Mouse (Mus musculus): Measurements from ENCODE around the gene Gm9048. TPM values are rescaled to one million over a fixed set of nuclear protein-coding genes. Genes with fewer than 3 reads are reported as not detected.
"Not testable (repeated sequence)": the region's sequence is repeated elsewhere in the genome, so short reads cannot be mapped to it uniquely, and the experiment has no call there.

Gene Gm9048
- total and polyA plus RNA-seq, 3 experiments, result not detected

GRCm38 (mm10) chr10:118326869-118327268, 21.6 kb downstream of the Gm9048 start, which contains the start of gene Gm9040:
Gene Gm9040, minus strand, starts transcription at chr10:118326969.
- H3K9ac ChIP-seq (ENCODE audit: insufficient read depth, low read depth); H3K9me3 ChIP-seq (replicated peaks; ENCODE audit: low read length); H3K27ac ChIP-seq (ENCODE audit: insufficient read depth, low read depth); in situ Hi-C loops (cut with MboI; ENCODE audit: low pct_ligation_motif_present, low pct_unique_long_range_greater_than_20kb, low sequenced_read_pairs); DNase-seq (ENCODE audit: extremely low read depth); H3K79me2 ChIP-seq (replicated peaks; ENCODE audit: control insufficient read depth, extremely low read depth, insufficient read depth, poor library complexity, severe bottlenecking); H3K4me3 ChIP-seq (replicated peaks in 1 of 3; ENCODE audit: low read depth in 2 of 3, low read length in 2 of 3, poor library complexity in 1 of 3); H3K4me2 ChIP-seq (ENCODE audit: insufficient read depth, low read depth, poor library complexity, severe bottlenecking); H3K4me1 ChIP-seq (ENCODE audit: control insufficient read depth in 1 of 2, insufficient read depth in 2 of 2); dilution Hi-C loops (cut with MboI; ENCODE audit: extremely low pct_ligation_motif_present, extremely low pct_unique_long_range_greater_than_20kb, low sequenced_read_pairs); H3K36me3 ChIP-seq (replicated peaks in 1 of 2; ENCODE audit: control insufficient read depth in 1 of 2, insufficient read depth in 1 of 2, low read length in 1 of 2); H3K27me3 ChIP-seq (replicated peaks): not testable (repeated sequence)

- Histone ChIP-seq H3K27me3 (replicated peaks) (no peaks in the 10 kb centered on the region), H3K4me1 (ENCODE audit: control insufficient read depth in 1 of 2, insufficient read depth in 2 of 2) (no peaks in the 10 kb centered on the region), H3K4me3 (replicated peaks in 1 of 3; ENCODE audit: low read depth in 2 of 3, low read length in 2 of 3, poor library complexity in 1 of 3) (no peak overlapping the region), H3K9me3 (replicated peaks; ENCODE audit: low read length) (no peaks in the 10 kb centered on the region), H3K4me2 (ENCODE audit: insufficient read depth, low read depth, poor library complexity, severe bottlenecking) (no peak overlapping the region), H3K79me2 (replicated peaks; ENCODE audit: control insufficient read depth, extremely low read depth, insufficient read depth, poor library complexity, severe bottlenecking) (no peaks in the 10 kb centered on the region), H3K36me3 (replicated peaks in 1 of 2; ENCODE audit: control insufficient read depth in 1 of 2, insufficient read depth in 1 of 2, low read length in 1 of 2) (no peaks in the 10 kb centered on the region), H3K9ac (ENCODE audit: insufficient read depth, low read depth) (no peak overlapping the region), H3K27ac (ENCODE audit: insufficient read depth, low read depth) (no peak overlapping the region)
- in situ Hi-C loops (cut with MboI; ENCODE audit: low pct_ligation_motif_present, low pct_unique_long_range_greater_than_20kb, low sequenced_read_pairs) (no loop called here), dilution Hi-C loops (cut with MboI; ENCODE audit: extremely low pct_ligation_motif_present, extremely low pct_unique_long_range_greater_than_20kb, low sequenced_read_pairs) (no loop called here)
- DNase-seq (ENCODE audit: extremely low read depth), result peak; percentile 2
- no peak for TF ChIP-seq ZC3H11A (IDR thresholded peaks at IDR 0.05; ENCODE audit: low read depth, low read length)
- TF ChIP-seq JUND (conservative IDR thresholded peaks at IDR 0.05; ENCODE audit: low read depth, low read length), result no peak
- no peak for TF ChIP-seq POLR2A (IDR thresholded peaks at IDR 0.05; ENCODE audit: low read depth, low read length)
- TF ChIP-seq TCF12 (IDR thresholded peaks at IDR 0.05; ENCODE audit: low read depth, low read length), result no peak
- no peak for TF ChIP-seq PAX5 (IDR thresholded peaks at IDR 0.05; ENCODE audit: low read length)
- TF ChIP-seq CHD2 (IDR thresholded peaks at IDR 0.05; ENCODE audit: low read length), result no peak
- TF ChIP-seq ZKSCAN1 (IDR thresholded peaks at IDR 0.05; ENCODE audit: borderline replicate concordance, low read depth, low read length), result no peak
- TF ChIP-seq UBTF (IDR thresholded peaks at IDR 0.05; ENCODE audit: low read depth, low read length), result no peak
- TF ChIP-seq MYC (IDR thresholded peaks at IDR 0.05; ENCODE audit: low read depth, low read length), result no peak
- TF ChIP-seq MAZ (IDR thresholded peaks at IDR 0.05; ENCODE audit: low read depth, low read length), result no peak
- TF ChIP-seq MEF2A (IDR thresholded peaks at IDR 0.05; ENCODE audit: borderline replicate concordance, low read depth, low read length), result no peak
- no peak for TF ChIP-seq USF2 (conservative IDR thresholded peaks at IDR 0.05; ENCODE audit: low read depth, low read length)
- no peak for TF ChIP-seq ZNF384 (IDR thresholded peaks at IDR 0.05; ENCODE audit: low read depth, low read length)
- TF ChIP-seq RAD21 (IDR thresholded peaks at IDR 0.05; ENCODE audit: low read depth, low read length), result no peak
- no peak for TF ChIP-seq BHLHE40 (IDR thresholded peaks at IDR 0.05; ENCODE audit: low read depth, low read length)
- TF ChIP-seq JUN (IDR thresholded peaks at IDR 0.05; ENCODE audit: insufficient read depth, low read depth, low read length), result no peak
Measured at GRCm38 (mm10) chr10:118319024-118319423, 29.5 kb downstream of the Gm9048 start.

GRCm38 (mm10) chr10:118302133-118302532, 46.3 kb downstream of the Gm9048 start:
- H3K9me3 ChIP-seq (replicated peaks; ENCODE audit: low read length); H3K27ac ChIP-seq (ENCODE audit: insufficient read depth, low read depth); H3K9ac ChIP-seq (ENCODE audit: insufficient read depth, low read depth); H3K36me3 ChIP-seq (replicated peaks in 1 of 2; ENCODE audit: control insufficient read depth in 1 of 2, insufficient read depth in 1 of 2, low read length in 1 of 2); H3K4me1 ChIP-seq (ENCODE audit: control insufficient read depth in 1 of 2, insufficient read depth in 2 of 2); H3K27me3 ChIP-seq (replicated peaks); H3K4me3 ChIP-seq (replicated peaks in 1 of 3; ENCODE audit: low read depth in 2 of 3, low read length in 2 of 3, poor library complexity in 1 of 3); dilution Hi-C loops (cut with MboI; ENCODE audit: extremely low pct_ligation_motif_present, extremely low pct_unique_long_range_greater_than_20kb, low sequenced_read_pairs); in situ Hi-C loops (cut with MboI; ENCODE audit: low pct_ligation_motif_present, low pct_unique_long_range_greater_than_20kb, low sequenced_read_pairs); H3K4me2 ChIP-seq (ENCODE audit: insufficient read depth, low read depth, poor library complexity, severe bottlenecking); H3K79me2 ChIP-seq (replicated peaks; ENCODE audit: control insufficient read depth, extremely low read depth, insufficient read depth, poor library complexity, severe bottlenecking): not testable (repeated sequence)
- peak; percentile 17 for DNase-seq (ENCODE audit: extremely low read depth)

Other genes with a start within 250 kb of the Gm9048 start
- gene Mdm1, start 206.9 kb downstream of the Gm9048 start, total RNA-seq (2012; rRNA removed), result 6.8 and 7.7 TPM in 2 replicates
- 10.4 and 12.6 TPM in 2 replicates for gene Mdm1, start 206.9 kb downstream of the Gm9048 start, total RNA-seq (2014; rRNA removed)
- 9.7 and 10.8 TPM in 2 replicates for gene Mdm1, start 206.9 kb downstream of the Gm9048 start, polyA plus RNA-seq (2012; ENCODE audit: insufficient read length, low read depth)
- not detected in 2 replicates for gene Il22, start 143.7 kb downstream of the Gm9048 start, total RNA-seq (2012; rRNA removed)
- not detected in 2 replicates for gene Il22, start 143.7 kb downstream of the Gm9048 start, total RNA-seq (2014; rRNA removed)
- not detected in 2 replicates for gene Il22, start 143.7 kb downstream of the Gm9048 start, polyA plus RNA-seq (2012; ENCODE audit: insufficient read length, low read depth)
- 0.04 TPM in 1 of 2 replicates, not detected in the other for gene Gm32717, start 107.9 kb downstream of the Gm9048 start, total RNA-seq (2012; rRNA removed)
- gene Gm32717, start 107.9 kb downstream of the Gm9048 start, total RNA-seq (2014; rRNA removed), result 0.21 and 0.22 TPM in 2 replicates
- gene Gm32717, start 107.9 kb downstream of the Gm9048 start, polyA plus RNA-seq (2012; ENCODE audit: insufficient read length, low read depth), result not detected in 2 replicates
- gene Gm32802, start 90.0 kb downstream of the Gm9048 start, total RNA-seq (2012; rRNA removed), result 0.04 TPM in 1 of 2 replicates, not detected in the other
- gene Gm32802, start 90.0 kb downstream of the Gm9048 start, total RNA-seq (2014; rRNA removed), result 0.21 and 0.22 TPM in 2 replicates
- gene Gm32802, start 90.0 kb downstream of the Gm9048 start, polyA plus RNA-seq (2012; ENCODE audit: insufficient read length, low read depth), result not detected in 2 replicates
- gene Iltifb, start 53.6 kb downstream of the Gm9048 start, total RNA-seq (2012; rRNA removed), result not detected in 2 replicates
- gene Iltifb, start 53.6 kb downstream of the Gm9048 start, total RNA-seq (2014; rRNA removed), result not detected in 2 replicates
- gene Iltifb, start 53.6 kb downstream of the Gm9048 start, polyA plus RNA-seq (2012; ENCODE audit: insufficient read length, low read depth), result not detected in 2 replicates
- not detected in 2 replicates for gene Gm9040, start 21.7 kb downstream of the Gm9048 start, total RNA-seq (2012; rRNA removed)
- gene Gm9040, start 21.7 kb downstream of the Gm9048 start, total RNA-seq (2014; rRNA removed), result not detected in 2 replicates
- not detected in 2 replicates for gene Gm9040, start 21.7 kb downstream of the Gm9048 start, polyA plus RNA-seq (2012; ENCODE audit: insufficient read length, low read depth)
- not detected in 2 replicates for gene Gm9044, start 16.3 kb downstream of the Gm9048 start, total RNA-seq (2012; rRNA removed)
- gene Gm9044, start 16.3 kb downstream of the Gm9048 start, total RNA-seq (2014; rRNA removed), result not detected in 2 replicates
- not detected in 2 replicates for gene Gm9044, start 16.3 kb downstream of the Gm9048 start, polyA plus RNA-seq (2012; ENCODE audit: insufficient read length, low read depth)
- 0.08 and 0.13 TPM in 2 replicates for gene Gm9045, start 10.8 kb downstream of the Gm9048 start, total RNA-seq (2012; rRNA removed)
- 0.27 and 0.34 TPM in 2 replicates for gene Gm9045, start 10.8 kb downstream of the Gm9048 start, total RNA-seq (2014; rRNA removed)
- not detected in 2 replicates for gene Gm9045, start 10.8 kb downstream of the Gm9048 start, polyA plus RNA-seq (2012; ENCODE audit: insufficient read length, low read depth)
- not detected in 2 replicates for gene Gm9046, start 5.4 kb downstream of the Gm9048 start, total RNA-seq (2012; rRNA removed)
- gene Gm9046, start 5.4 kb downstream of the Gm9048 start, total RNA-seq (2014; rRNA removed), result not detected in 2 replicates
- gene Gm9046, start 5.4 kb downstream of the Gm9048 start, polyA plus RNA-seq (2012; ENCODE audit: insufficient read length, low read depth), result not detected in 2 replicates
- 0.08 and 0.13 TPM in 2 replicates for gene Gm9049, start 5.4 kb upstream of the Gm9048 start, total RNA-seq (2012; rRNA removed)
- gene Gm9049, start 5.4 kb upstream of the Gm9048 start, total RNA-seq (2014; rRNA removed), result 0.27 and 0.34 TPM in 2 replicates
- gene Gm9049, start 5.4 kb upstream of the Gm9048 start, polyA plus RNA-seq (2012; ENCODE audit: insufficient read length, low read depth), result not detected in 2 replicates
- gene Ifng, start 92.4 kb upstream of the Gm9048 start, total RNA-seq (2012; rRNA removed), result not detected in 2 replicates
- 0.27 TPM in 1 of 2 replicates, not detected in the other for gene Ifng, start 92.4 kb upstream of the Gm9048 start, total RNA-seq (2014; rRNA removed)
- not detected in 2 replicates for gene Ifng, start 92.4 kb upstream of the Gm9048 start, polyA plus RNA-seq (2012; ENCODE audit: insufficient read length, low read depth)